Mouse (Mus musculus) pancreas, adult 10 weeks (tissue): ENCODE results near the gene Clp1. TPM values are rescaled to one million over a fixed set of nuclear protein-coding genes. Genes with fewer than 3 reads are reported as not detected.

Experiments used
- polyA plus RNA-seq: library from polyadenylated mRNA; stranded (reverse); fragments of 350-450 nt; fragmentation: Illumina TruSeq; extraction: RNeasy Lipid Tissue Mini Kit (QIAGEN cat#74804); gene quantifications from one replicate; pipeline ENCODE4 v1.2.3, GENCODE M21; 2015; ENCODE audit warnings: low read depth, low replicate concordance; ENCODE audit not compliant: insufficient read depth

Clp1 gene
- 3.8 TPM for polyA plus RNA-seq

DNA sequence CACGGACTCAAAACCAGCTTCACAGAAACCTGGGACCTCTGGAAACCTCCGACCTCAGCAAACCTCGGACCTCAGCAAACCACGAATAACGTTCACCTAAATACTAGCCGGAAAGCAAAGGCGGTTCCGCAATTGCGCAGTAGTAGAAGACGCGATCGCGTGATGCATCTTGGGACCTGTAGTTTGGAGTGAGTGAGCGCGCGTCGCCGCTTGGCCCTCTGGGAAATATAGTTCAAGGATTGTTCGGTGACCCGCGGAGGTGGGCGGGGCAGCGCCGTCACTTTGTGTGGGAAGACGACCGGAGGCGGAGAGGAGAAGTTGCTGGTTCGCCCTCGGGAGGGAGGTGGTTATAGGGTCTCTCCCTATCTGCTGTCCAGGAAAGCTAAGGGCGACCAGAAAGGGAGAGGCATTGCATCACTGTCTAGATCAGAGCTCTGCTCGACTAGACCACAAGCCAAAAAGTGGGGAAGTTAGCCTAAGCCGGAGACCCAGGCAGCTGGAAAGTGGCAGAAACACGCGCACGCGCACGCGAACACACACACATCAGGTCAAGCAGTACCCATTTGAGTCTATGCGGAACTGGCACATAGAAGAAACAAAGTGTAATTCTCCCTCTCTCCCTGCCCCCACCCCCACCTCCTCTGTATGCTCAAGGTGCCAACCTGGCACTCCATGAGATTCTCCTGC lies at the start of gene Clp1:
Gene Clp1, minus strand, starts transcription at position 179 of the 687 bp plus-strand sequence.

DNA sequence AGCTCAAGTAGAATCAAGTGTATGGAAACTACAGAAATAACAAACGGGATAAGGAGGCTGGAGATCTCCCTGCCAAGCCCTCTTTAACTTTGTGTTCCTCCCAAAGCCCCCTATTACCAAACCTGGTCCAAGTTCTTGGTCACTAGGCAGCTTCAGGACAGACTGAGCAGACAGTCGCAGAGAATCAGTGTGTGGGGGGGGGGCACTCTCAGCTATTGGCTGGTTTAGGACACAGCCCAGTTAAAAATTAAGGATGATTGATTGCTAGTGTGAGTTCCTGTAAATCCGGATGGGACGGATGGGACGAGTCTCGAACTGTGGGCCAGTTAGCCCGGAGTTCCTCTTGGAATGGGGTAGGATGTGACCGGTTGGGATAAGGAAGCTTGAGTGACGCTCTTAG lies 48.1 kb upstream of the Clp1 start, which contains the start of gene Serping1:
Gene Serping1, minus strand, starts transcription at position 204 of the 400 bp plus-strand sequence.

DNA sequence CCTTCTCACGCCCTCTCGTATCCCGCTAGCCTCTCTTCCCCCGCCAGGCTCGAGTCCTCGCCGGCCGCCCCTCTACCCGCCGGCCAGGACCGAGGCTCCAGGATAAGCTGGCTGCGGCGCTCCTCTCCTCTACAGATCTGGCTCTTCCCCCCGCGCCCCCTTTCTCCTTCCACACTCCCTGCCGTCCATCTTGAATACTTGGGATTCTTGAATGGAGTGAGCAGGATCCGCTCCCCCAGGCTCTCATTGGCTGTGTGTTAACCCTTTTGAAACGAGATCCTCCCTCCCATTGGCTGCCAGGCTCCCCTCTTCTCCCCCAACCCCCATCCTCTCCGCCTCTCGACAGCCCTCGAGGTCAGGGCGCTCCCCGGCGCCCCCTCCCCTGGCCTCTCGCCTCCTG lies 16.4 kb upstream of the Clp1 start, which contains the start of gene Gm19426:
Gene Gm19426, minus strand, starts transcription at position 95 of the 400 bp plus-strand sequence.

GRCm38 (mm10) chr2:84733579-84734300 lies 6.6 kb upstream of the Clp1 start, which contains the start of gene Ypel4:
Gene Ypel4 (plus strand): TSS chr2:84734058.

DNA sequence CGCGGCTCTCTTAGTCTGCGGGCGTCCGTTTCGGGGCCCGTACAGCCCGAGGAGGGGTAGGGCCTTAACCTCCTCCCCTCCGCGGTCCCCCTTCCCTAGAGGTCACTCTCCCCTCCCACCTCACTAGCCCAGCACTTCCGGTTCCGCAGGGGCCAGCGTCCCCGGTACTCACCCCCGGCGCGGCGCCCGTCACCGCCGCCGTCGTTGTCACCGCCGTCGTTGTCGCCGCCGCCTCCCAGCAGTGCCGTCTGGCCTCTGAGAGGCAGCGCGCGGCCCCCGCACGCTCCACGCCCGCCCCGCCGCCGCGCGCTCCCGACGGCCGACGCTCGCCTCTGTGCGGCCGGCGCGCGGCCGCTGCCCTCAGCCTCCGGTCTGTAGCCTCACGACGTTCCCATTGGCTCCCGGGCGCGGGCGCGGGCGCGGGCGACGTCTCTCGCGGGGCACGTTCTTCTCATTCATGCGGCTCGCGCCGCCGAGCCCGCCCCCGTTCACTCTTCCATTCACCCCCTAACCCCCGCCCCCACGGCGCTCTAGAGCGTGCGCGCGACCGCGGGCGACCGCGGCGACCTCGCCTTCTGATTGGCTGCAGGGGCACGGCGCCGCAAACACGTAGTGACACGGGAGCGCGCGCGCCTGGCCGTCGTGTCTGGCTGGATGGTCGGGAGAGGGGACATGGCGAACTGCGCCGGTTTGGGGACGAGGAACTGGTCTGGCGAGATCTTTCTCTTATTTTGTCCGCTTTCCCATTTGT lies 12.2 kb downstream of the Clp1 start, which contains the start of gene Zdhhc5:
Gene Zdhhc5, minus strand, starts transcription at position 370 of the 751 bp plus-strand sequence.

GRCm38 (mm10) chr2:84679016-84679415 lies 48.1 kb downstream of the Clp1 start, which contains the start of gene Tmx2:
Gene Tmx2 (minus strand): TSS chr2:84679140.

GRCm38 (mm10) chr2:84677968-84678880 lies 48.9 kb downstream of the Clp1 start, which contains the start of the genes Gm28635 and Med19:
Gene Gm28635 (minus strand): TSS chr2:84678041.
Gene Med19 (plus strand): TSS chr2:84678402.

Other genes starting within 250 kb of the Clp1 start
- 18.0 TPM for gene Ctnnd1, start 76.6 kb downstream of the Clp1 start, polyA plus RNA-seq
- not detected for gene Btbd18, start 68.3 kb downstream of the Clp1 start, polyA plus RNA-seq
- gene Selenoh, start 56.6 kb downstream of the Clp1 start, polyA plus RNA-seq: 5.8 TPM
- gene Gm28635, start 49.3 kb downstream of the Clp1 start, polyA plus RNA-seq: not detected
- gene Med19, start 48.9 kb downstream of the Clp1 start, polyA plus RNA-seq: 5.5 TPM
- 10.3 TPM for gene Tmx2, start 48.2 kb downstream of the Clp1 start, polyA plus RNA-seq
- 6.6 TPM for gene Zdhhc5, start 12.2 kb downstream of the Clp1 start, polyA plus RNA-seq
- 2.0 TPM for gene Ypel4, start 6.7 kb upstream of the Clp1 start, polyA plus RNA-seq
- not detected for gene Gm19426, start 16.3 kb upstream of the Clp1 start, polyA plus RNA-seq
- 120 TPM for gene Serping1, start 48.1 kb upstream of the Clp1 start, polyA plus RNA-seq
- gene Ube2l6, start 71.5 kb upstream of the Clp1 start, polyA plus RNA-seq: 13.6 TPM
- gene Smtnl1, start 95.3 kb upstream of the Clp1 start, polyA plus RNA-seq: not detected
- gene Timm10, start 99.6 kb upstream of the Clp1 start, polyA plus RNA-seq: 9.3 TPM
- 2.1 TPM for gene Slc43a1, start 111.5 kb upstream of the Clp1 start, polyA plus RNA-seq
- 1.6 TPM for gene Rtn4rl2, start 159.4 kb upstream of the Clp1 start, polyA plus RNA-seq
- gene Slc43a3, start 209.2 kb upstream of the Clp1 start, polyA plus RNA-seq: 43.6 TPM